Mouse (Mus musculus) kidney, adult 2 months (tissue): ENCODE data around the gene 4930518I15Rik. TPM values are rescaled to one million over a fixed set of nuclear protein-coding genes. Genes with fewer than 3 reads are reported as not detected.
"Not testable (repeated sequence)": the region's sequence is repeated elsewhere in the genome, so short reads cannot be mapped to it uniquely, and the experiment has no call there.

Experiments used
- DNase-seq: peaks from one replicate; pipeline ENCODE4 v3.0.0; 2021
- H3K27ac ChIP-seq: fragments of 200-500 bp; 2 replicates; pipeline ENCODE4 v1.5.1; 2012; ENCODE audit warnings: low read depth, low read length, control low read depth, inconsistent platforms; ENCODE audit not compliant: insufficient read depth
- H3K27me3 ChIP-seq: fragments of 200-500 bp; replicated peaks from 2 replicates; pipeline ENCODE4 v1.6.1; 2012; ENCODE audit warnings: mild to moderate bottlenecking, moderate library complexity, low read length, inconsistent platforms; ENCODE audit not compliant: control insufficient read depth, insufficient read depth
- H3K36me3 ChIP-seq: fragments of 200-500 bp; 2 replicates; pipeline ENCODE4 v1.6.1; 2012; ENCODE audit warnings: mild to moderate bottlenecking, moderate library complexity, low read length, inconsistent platforms; ENCODE audit not compliant: control insufficient read depth, insufficient read depth
- H3K4me1 ChIP-seq: fragments of 200-500 bp; 2 replicates; pipeline ENCODE4 v1.6.1; 2011; ENCODE audit warnings: low read length; ENCODE audit not compliant: control insufficient read depth, insufficient read depth
- H3K4me3 ChIP-seq: fragments of 200-500 bp; 2 replicates; pipeline ENCODE4 v1.5.1; 2011; ENCODE audit warnings: mild to moderate bottlenecking, low read depth, low read length, control low read depth; ENCODE audit not compliant: insufficient read depth
- CTCF ChIP-seq: fragments of 200-500 bp; conservative IDR thresholded peaks from 2 replicates; pipeline ENCODE4 v1.5.1; 2011; ENCODE audit warnings: low read depth, mild to moderate bottlenecking, control low read depth, low read length, moderate library complexity, mixed read lengths; ENCODE audit not compliant: insufficient read depth, insufficient read length
- POLR2A ChIP-seq: fragments of 200-500 bp; IDR thresholded peaks from one replicate; pipeline ENCODE4 v1.6.1; 2011; ENCODE audit warnings: low read depth, low read length, control low read depth
- WGBS: fragments of 180-500 bp; shearing (Covaris S2); methylation state at CpG from one replicate; pipeline ENCODE4 v1.1.7; 2018; 5-methylcytosine and 5-hydroxymethylcytosine counted together
- polyA plus RNA-seq: library from polyadenylated mRNA; depleted of rRNA; stranded (reverse); fragments of >200 nt; gene quantifications from 2 replicates; pipeline ENCODE4 v1.2.3, GENCODE M21; 2012

Gene 4930518I15Rik
- polyA plus RNA-seq, 1 experiment: 1.1 TPM

DNA sequence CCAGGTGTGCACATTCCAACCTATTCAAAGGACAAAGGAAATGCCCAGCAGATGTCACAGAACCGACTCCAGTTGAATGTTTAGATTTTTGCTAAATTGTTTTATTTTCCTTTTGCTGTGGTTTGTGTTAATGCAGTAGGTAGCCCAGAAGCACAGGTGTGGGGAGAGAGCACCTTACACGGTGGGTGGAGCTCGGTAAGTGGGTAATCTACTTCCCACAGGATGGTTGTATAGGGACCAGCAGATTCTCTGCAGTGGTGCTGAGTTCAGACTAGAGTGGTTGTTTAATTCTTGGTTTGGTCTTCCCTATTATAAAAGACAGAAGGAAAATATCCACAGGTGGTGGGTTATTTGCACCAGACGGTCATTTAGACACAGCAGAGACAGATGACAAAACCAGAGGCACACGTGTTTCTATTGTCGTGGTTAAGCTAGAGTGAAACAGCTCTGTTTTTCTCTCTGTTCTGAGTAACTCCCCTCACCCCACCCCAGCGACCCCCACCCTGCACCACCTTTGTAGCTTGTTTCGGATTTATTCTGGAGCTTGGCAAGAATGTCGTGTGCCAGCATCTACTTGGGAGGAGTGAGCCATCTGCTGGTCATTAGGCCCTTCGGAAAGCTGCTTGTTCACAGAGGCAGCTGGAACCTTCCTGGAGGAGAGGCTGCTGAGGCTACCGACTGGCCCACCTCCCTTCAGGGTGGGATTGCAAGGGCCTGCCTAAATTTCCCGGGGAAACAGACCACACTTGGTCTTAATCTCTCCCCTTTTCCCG lies 3.6 kb downstream of the 4930518I15Rik start:
- not testable (repeated sequence) for H3K27ac ChIP-seq, H3K27me3 ChIP-seq, H3K36me3 ChIP-seq, H3K4me3 ChIP-seq, H3K4me1 ChIP-seq
- DNase-seq: peak; percentile 61
- peak; percentile 55 for TF ChIP-seq CTCF
- 38% methylated on average over 13 of the region's 13 CpGs for WGBS

DNA sequence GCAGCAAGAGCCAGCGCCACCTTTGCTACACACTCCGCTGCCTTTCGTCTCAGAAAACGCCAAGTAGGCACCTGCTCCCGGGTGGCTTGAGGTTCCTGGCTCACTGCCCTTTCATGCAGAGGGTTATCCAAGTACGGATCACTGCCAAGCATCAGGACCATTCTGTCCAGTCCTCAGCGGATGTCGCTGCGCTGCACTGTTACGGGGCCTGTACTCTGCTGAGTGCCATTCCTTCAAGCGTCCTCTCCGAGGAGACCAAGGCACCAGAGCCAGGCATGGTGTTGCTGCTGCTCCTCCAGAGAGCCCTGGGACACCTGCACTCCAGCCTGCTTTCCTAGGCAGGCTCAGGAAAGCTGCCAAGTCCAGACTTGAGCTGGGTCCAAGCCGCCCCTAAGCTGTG lies 4.2 kb downstream of the 4930518I15Rik start:
- peak; percentile 56 for DNase-seq
- H3K27ac ChIP-seq, H3K4me1 ChIP-seq, H3K4me3 ChIP-seq, H3K27me3 ChIP-seq, H3K36me3 ChIP-seq: not testable (repeated sequence)
- WGBS: 40% methylated on average over 9 of the region's 13 CpGs

DNA sequence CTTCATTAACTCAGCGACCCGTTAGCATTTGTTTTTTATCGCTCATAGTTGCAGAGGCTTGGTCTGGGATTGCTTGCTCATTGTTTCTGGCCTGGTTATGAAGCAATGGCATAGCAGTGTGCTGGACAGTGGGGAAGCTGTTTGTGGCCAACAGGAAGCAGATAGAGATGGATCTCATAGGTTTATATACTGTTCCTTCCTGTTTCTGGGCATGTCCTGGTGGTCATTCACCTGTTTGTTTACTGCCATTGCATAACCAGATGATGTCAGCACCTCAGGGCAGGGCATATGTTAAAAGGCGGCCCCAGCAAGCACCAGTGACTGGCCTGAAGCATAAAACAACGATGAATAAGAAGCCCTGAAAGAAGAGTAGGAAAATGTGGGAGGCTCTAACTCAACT lies 7.2 kb downstream of the 4930518I15Rik start:
- WGBS: 71% methylated on average over 5 of the region's 5 CpGs

DNA sequence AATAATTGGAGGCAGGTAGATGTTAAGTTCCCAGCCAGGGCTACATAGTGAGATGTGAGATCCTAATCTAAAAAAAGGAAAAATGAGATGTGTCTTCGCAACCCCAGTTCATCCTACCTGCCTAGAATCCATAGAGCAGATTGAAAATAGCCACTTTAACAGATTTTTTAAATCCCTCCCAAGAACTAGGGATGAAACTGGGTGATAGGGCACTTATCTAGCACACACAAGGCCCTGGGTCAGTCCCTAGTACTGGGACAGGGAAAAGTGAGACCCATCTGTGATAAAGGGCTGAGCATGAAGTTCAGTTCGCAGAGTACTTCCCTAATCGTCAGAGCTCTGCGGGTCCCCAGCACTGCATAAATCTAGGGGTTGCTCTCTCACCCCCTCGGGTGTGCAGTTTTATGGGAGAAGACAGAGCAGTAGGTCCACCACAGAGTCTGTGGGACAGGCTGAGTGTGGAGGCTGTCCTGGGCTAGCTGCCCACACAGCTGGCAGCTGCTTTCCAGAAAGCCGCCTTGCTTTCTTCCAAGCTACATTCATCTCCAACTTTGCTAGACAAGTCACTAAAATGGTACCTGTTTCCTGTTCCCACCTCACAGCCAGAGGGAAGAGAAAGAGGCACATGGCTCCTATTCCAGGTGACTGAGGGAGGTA lies 9.1 kb downstream of the 4930518I15Rik start:
- Histone ChIP-seq H3K27ac (no peak overlapping the region), H3K27me3 (no peaks in the 10 kb centered on the region), H3K36me3 (no peaks in the 10 kb centered on the region), H3K4me1 (no peaks in the 10 kb centered on the region; the same call in 1 of the 2 replicates), H3K4me3 (no peak overlapping the region)
- 71% methylated on average over 6 of the region's 6 CpGs for WGBS
- no peak for DNase-seq
- no peak for TF ChIP-seq CTCF
- no peak for TF ChIP-seq POLR2A

More for the DNA sequence above, 7.2 kb downstream of the 4930518I15Rik start:
- DNase-seq: no peak
- TF ChIP-seq CTCF (no peak), POLR2A (no peak)
- H3K27ac ChIP-seq: no peak overlapping the region
- no peaks in the 10 kb centered on the region; the same call in 1 of the 2 replicates for H3K4me1 ChIP-seq
- no peaks in the 10 kb centered on the region for H3K36me3 ChIP-seq
- no peaks in the 10 kb centered on the region for H3K27me3 ChIP-seq
- H3K4me3 ChIP-seq: no peak overlapping the region

DNA sequence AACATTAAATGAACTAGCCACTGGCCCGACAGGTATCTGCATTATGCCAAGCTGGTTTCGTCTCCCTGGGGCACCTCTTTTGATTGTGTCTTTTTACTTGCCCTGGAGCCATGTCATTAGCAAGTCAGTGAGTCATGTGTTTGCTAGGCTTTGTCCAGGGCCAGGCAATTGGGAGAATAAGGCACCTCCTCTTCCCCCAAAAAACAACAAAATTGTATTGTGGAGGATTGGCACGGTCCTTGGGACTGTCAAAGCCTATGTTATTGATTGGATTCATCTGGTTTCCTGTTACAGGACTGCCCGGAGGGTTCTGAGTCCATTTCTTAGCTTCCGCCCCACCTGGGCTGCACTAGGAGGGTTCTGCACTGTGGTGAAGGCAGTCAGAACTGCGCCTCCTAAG lies 10.1 kb downstream of the 4930518I15Rik start:
- 66% methylated on average over 6 of the region's 6 CpGs for WGBS
- Histone ChIP-seq H3K27me3 (no peaks in the 10 kb centered on the region), H3K4me1 (no peaks in the 10 kb centered on the region; the same call in 1 of the 2 replicates), H3K36me3 (no peaks in the 10 kb centered on the region), H3K4me3 (no peak overlapping the region), H3K27ac (no peak overlapping the region)
- TF ChIP-seq POLR2A (no peak), CTCF (no peak)
- no peak for DNase-seq

DNA sequence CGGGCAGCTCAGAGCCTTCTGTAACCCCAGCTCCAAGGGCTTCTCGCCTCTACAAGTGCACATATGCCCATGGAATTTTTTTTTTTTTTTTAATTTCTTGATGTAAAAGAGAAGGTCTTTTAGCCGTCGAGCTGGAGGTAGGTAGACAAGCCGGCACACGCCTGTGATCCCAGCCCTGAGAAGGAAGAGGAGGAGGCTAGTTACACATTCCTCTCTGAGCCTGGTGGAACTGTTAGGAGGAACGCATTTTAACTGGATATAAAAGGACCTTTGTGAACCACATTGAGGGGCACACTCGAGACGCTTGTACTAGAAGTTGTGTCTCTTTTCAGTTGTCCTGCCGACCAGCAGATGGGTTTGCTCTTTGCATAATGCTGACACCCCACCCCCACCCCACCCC lies 13.0 kb downstream of the 4930518I15Rik start:
- H3K36me3 ChIP-seq: no peaks in the 10 kb centered on the region
- 54% methylated on average over 10 of the region's 10 CpGs for WGBS
- no peak for DNase-seq
- H3K4me3 ChIP-seq: no peak overlapping the region
- H3K4me1 ChIP-seq: peaks cover 6% of the 10 kb centered on the region; the same call in 1 of the 2 replicates
- no peaks in the 10 kb centered on the region for H3K27me3 ChIP-seq
- H3K27ac ChIP-seq: no peak overlapping the region
- TF ChIP-seq CTCF (no peak), POLR2A (no peak)

DNA sequence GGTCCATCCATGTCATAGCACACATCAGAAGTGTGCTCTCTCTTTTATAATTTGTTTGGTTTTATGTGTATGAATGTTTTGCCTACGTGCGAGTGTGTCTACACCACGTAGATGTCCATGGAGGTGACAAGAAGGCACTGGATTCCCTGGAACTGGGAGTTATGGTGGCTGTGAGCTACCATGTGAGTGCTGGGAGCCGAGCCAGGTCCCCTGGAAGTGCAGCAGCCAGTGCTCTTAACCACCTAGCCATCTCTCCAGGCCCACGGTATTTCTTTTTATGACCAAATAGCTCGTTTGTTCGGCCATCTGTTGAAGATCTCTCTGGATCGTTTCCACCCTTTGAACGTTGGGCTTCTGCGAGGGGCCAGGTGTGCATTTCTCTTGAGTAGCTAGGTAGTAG lies 14.4 kb downstream of the 4930518I15Rik start:
- Histone ChIP-seq H3K4me1 (peaks cover 6% of the 10 kb centered on the region; the same call in 1 of the 2 replicates), H3K27me3 (no peaks in the 10 kb centered on the region), H3K27ac (no peak overlapping the region), H3K36me3 (no peaks in the 10 kb centered on the region), H3K4me3 (no peak overlapping the region)
- 77% methylated on average over 10 of the region's 10 CpGs for WGBS
- no peak for DNase-seq
- TF ChIP-seq POLR2A: no peak
